Mouse (Mus musculus): Measurements from ENCODE around the gene BC049352. TPM values are rescaled to one million over a fixed set of nuclear protein-coding genes. Genes with fewer than 3 reads are reported as not detected.

Gene BC049352
- polyA plus RNA-seq, 2 experiments: 0.04 to 0.11 TPM

GRCm38 (mm10) chr9:45252395-45252794, 70.6 kb downstream of the BC049352 start:
- H3K4me1 ChIP-seq (replicated peaks; ENCODE audit: control insufficient read depth in 2 of 2, insufficient read depth in 2 of 2, low read length in 1 of 2): peaks cover 0 to 9% of the 10 kb centered on the region in 2 experiments; a peak in 2 of 4 replicates
- DNase-seq (ENCODE audit: low read depth in 3 of 3, low spot score in 3 of 3): no peak
- no peaks in the 10 kb centered on the region for H3K9me3 ChIP-seq (ENCODE audit: control insufficient read depth, low read length)
- TF ChIP-seq CTCF (IDR thresholded peaks at IDR 0.05; ENCODE audit: low read depth) (no peak), EP300 (IDR thresholded peaks at IDR 0.05; ENCODE audit: low read depth) (no peak)
- H3K27ac ChIP-seq: no peak overlapping the region
- no peak overlapping the region for H3K4me3 ChIP-seq (ENCODE audit: insufficient read depth in 1 of 2, low read depth in 2 of 2, low read length in 2 of 2)
- no peak for ATAC-seq (ENCODE audit: insufficient read depth)
- H3K4me2 ChIP-seq (ENCODE audit: low read depth): no peak overlapping the region
- 31% methylated on average over 6 of the region's 6 CpGs for WGBS (ENCODE audit: insufficient replicate concordance)
- no peaks in the 10 kb centered on the region for H3K27me3 ChIP-seq (ENCODE audit: control insufficient read depth, insufficient read depth, low read length)
- H3K36me3 ChIP-seq (replicated peaks; ENCODE audit: control insufficient read depth, insufficient read depth, low read depth): no peaks in the 10 kb centered on the region
- no peak overlapping the region for H3K9ac ChIP-seq (replicated peaks)

GRCm38 (mm10) chr9:45254021-45254420, 72.2 kb downstream of the BC049352 start:
- Histone ChIP-seq H3K27ac (no peak overlapping the region), H3K4me1 (replicated peaks; ENCODE audit: control insufficient read depth in 2 of 2, insufficient read depth in 2 of 2, low read length in 1 of 2) (peaks cover 0 to 6% of the 10 kb centered on the region in 2 experiments; a peak in 2 of 4 replicates), H3K27me3 (ENCODE audit: control insufficient read depth, insufficient read depth, low read length) (no peaks in the 10 kb centered on the region), H3K4me2 (ENCODE audit: low read depth) (no peak overlapping the region), H3K36me3 (replicated peaks; ENCODE audit: control insufficient read depth, insufficient read depth, low read depth) (no peaks in the 10 kb centered on the region), H3K9me3 (ENCODE audit: control insufficient read depth, low read length) (no peaks in the 10 kb centered on the region), H3K4me3 (ENCODE audit: insufficient read depth in 1 of 2, low read depth in 2 of 2, low read length in 2 of 2) (no peak overlapping the region), H3K9ac (replicated peaks) (no peak overlapping the region)
- no peak for ATAC-seq (ENCODE audit: insufficient read depth)
- no peak for TF ChIP-seq CTCF (IDR thresholded peaks at IDR 0.05; ENCODE audit: low read depth)
- no peak for TF ChIP-seq EP300 (IDR thresholded peaks at IDR 0.05; ENCODE audit: low read depth)
- 59% methylated on average over 6 of the region's 6 CpGs for WGBS (ENCODE audit: insufficient replicate concordance)
- no peak for DNase-seq (ENCODE audit: low read depth in 3 of 3, low spot score in 3 of 3)

GRCm38 (mm10) chr9:45254605-45255004, 72.8 kb downstream of the BC049352 start:
- Histone ChIP-seq H3K9ac (replicated peaks) (no peak overlapping the region), H3K9me3 (ENCODE audit: control insufficient read depth, low read length) (no peaks in the 10 kb centered on the region), H3K27ac (no peak overlapping the region), H3K4me2 (ENCODE audit: low read depth) (no peak overlapping the region), H3K4me3 (ENCODE audit: insufficient read depth in 1 of 2, low read depth in 2 of 2, low read length in 2 of 2) (no peak overlapping the region), H3K36me3 (replicated peaks; ENCODE audit: control insufficient read depth, insufficient read depth, low read depth) (no peaks in the 10 kb centered on the region), H3K4me1 (replicated peaks; ENCODE audit: control insufficient read depth in 2 of 2, insufficient read depth in 2 of 2, low read length in 1 of 2) (peaks cover 0 to 6% of the 10 kb centered on the region in 2 experiments; a peak in 2 of 4 replicates), H3K27me3 (ENCODE audit: control insufficient read depth, insufficient read depth, low read length) (no peaks in the 10 kb centered on the region)
- TF ChIP-seq EP300 (IDR thresholded peaks at IDR 0.05; ENCODE audit: low read depth): no peak
- no peak for TF ChIP-seq CTCF (IDR thresholded peaks at IDR 0.05; ENCODE audit: low read depth)
- ATAC-seq (ENCODE audit: insufficient read depth) (no peak), DNase-seq (ENCODE audit: low read depth in 3 of 3, low spot score in 3 of 3) (no peak)
- WGBS (ENCODE audit: insufficient replicate concordance): 33% methylated on average over 4 of the region's 4 CpGs

GRCm38 (mm10) chr9:45255431-45255830, 73.6 kb downstream of the BC049352 start:
- Histone ChIP-seq H3K4me2 (ENCODE audit: low read depth) (no peak overlapping the region), H3K9me3 (ENCODE audit: control insufficient read depth, low read length) (no peaks in the 10 kb centered on the region), H3K9ac (replicated peaks) (no peak overlapping the region), H3K27ac (no peak overlapping the region), H3K36me3 (replicated peaks; ENCODE audit: control insufficient read depth, insufficient read depth, low read depth) (no peaks in the 10 kb centered on the region), H3K27me3 (ENCODE audit: control insufficient read depth, insufficient read depth, low read length) (no peaks in the 10 kb centered on the region), H3K4me1 (replicated peaks; ENCODE audit: control insufficient read depth in 2 of 2, insufficient read depth in 2 of 2, low read length in 1 of 2) (peaks cover 0 to 6% of the 10 kb centered on the region in 2 experiments; a peak in 2 of 4 replicates), H3K4me3 (ENCODE audit: insufficient read depth in 1 of 2, low read depth in 2 of 2, low read length in 2 of 2) (no peak overlapping the region)
- TF ChIP-seq EP300 (IDR thresholded peaks at IDR 0.05; ENCODE audit: low read depth): no peak
- WGBS (ENCODE audit: insufficient replicate concordance): 79% methylated on average over 4 of the region's 4 CpGs
- ATAC-seq (ENCODE audit: insufficient read depth) (no peak), DNase-seq (ENCODE audit: low read depth in 3 of 3, low spot score in 3 of 3) (no peak)

GRCm38 (mm10) chr9:45255967-45256366, 74.2 kb downstream of the BC049352 start:
- 75% methylated on average over 5 of the region's 5 CpGs for WGBS (ENCODE audit: insufficient replicate concordance)

More at GRCm38 (mm10) chr9:45255967-45256366, 74.2 kb downstream of the BC049352 start:
- TF ChIP-seq CTCF (IDR thresholded peaks at IDR 0.05; ENCODE audit: low read depth) (no peak), EP300 (IDR thresholded peaks at IDR 0.05; ENCODE audit: low read depth) (no peak)
- no peak overlapping the region for H3K9ac ChIP-seq (replicated peaks)
- DNase-seq (ENCODE audit: low read depth in 3 of 3, low spot score in 3 of 3): no peak
- H3K4me3 ChIP-seq (ENCODE audit: insufficient read depth in 1 of 2, low read depth in 2 of 2, low read length in 2 of 2): no peak overlapping the region
- no peaks in the 10 kb centered on the region for H3K9me3 ChIP-seq (ENCODE audit: control insufficient read depth, low read length)
- ATAC-seq (ENCODE audit: insufficient read depth): no peak
- no peaks in the 10 kb centered on the region for H3K36me3 ChIP-seq (replicated peaks; ENCODE audit: control insufficient read depth, insufficient read depth, low read depth)
- H3K4me1 ChIP-seq (replicated peaks; ENCODE audit: control insufficient read depth in 2 of 2, insufficient read depth in 2 of 2, low read length in 1 of 2): peaks cover 0 to 5% of the 10 kb centered on the region in 2 experiments; a peak in 2 of 4 replicates
- H3K27ac ChIP-seq: no peak overlapping the region
- H3K27me3 ChIP-seq (ENCODE audit: control insufficient read depth, insufficient read depth, low read length): no peaks in the 10 kb centered on the region
- H3K4me2 ChIP-seq (ENCODE audit: low read depth): no peak overlapping the region
